Mouse (Mus musculus) urinary bladder, postnatal 14 days (tissue): Measurements from ENCODE around the gene Taar7f.
"Not testable (repeated sequence)": the region's sequence is repeated elsewhere in the genome, so short reads cannot be mapped to it uniquely, and the experiment has no call there.

Experiments
- DNase-seq: peaks from one replicate; pipeline ENCODE4 v3.0.0; 2021; ENCODE audit warnings: low spot score

Gene Taar7f

DNA sequence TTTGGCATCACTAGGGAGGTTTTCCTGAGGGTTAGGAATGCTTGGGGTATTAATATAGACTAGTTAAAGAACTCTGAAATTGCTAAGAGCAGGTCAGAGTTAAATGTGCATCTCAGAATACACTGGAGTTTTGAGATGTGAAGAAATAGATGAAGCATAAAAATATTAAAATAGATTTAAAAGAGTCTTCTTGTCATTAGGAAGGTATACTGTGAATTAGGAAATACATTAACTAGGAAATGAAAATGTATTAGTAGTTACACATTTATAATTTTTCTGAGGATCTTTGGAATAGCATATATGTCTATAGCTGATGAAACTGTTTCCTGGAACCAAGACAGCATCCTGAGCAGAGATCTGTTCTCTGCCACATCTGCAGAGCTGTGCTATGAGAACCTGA is at the start of gene Taar7f:
Taar7f (plus strand) TSS at position 301 of the 400 bp plus-strand sequence.
- no peak for DNase-seq

GRCm38 (mm10) chr10:23999639-24000038 is 49.7 kb upstream of the Taar7f start, which contains the start of gene Taar7b:
Gene Taar7b, plus strand, starts transcription at chr10:23999939.
- no peak for DNase-seq

GRCm38 (mm10) chr10:24006442-24006841 is 42.9 kb upstream of the Taar7f start:
- DNase-seq: no peak

GRCm38 (mm10) chr10:24007034-24007433 is 42.3 kb upstream of the Taar7f start:
- DNase-seq: no peak

DNA sequence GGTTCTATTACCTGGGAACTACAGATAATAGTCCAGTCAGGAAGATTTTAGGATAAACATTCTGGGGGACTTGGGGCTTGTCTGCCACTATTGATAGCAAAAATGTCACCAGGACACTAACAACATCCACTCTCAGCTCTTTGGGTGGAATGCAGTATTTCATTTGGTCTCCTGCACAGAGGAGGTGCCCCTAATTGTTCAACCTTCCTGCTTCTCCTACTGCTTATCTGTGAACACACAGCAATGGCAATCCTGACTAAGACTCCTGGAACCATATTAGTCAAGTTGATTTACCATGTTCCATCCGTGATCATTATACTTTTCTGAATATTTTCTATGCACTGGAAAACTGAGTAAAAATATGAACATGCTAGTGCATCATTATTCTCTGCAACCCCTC is 41.2 kb upstream of the Taar7f start:
- DNase-seq: no peak

- DNase-seq: no peak
Observed at GRCm38 (mm10) chr10:24026922-24027321, 22.4 kb upstream of the Taar7f start, which contains the start of gene Taar7d. Gene Taar7d, plus strand, starts transcription at chr10:24027222.

DNA sequence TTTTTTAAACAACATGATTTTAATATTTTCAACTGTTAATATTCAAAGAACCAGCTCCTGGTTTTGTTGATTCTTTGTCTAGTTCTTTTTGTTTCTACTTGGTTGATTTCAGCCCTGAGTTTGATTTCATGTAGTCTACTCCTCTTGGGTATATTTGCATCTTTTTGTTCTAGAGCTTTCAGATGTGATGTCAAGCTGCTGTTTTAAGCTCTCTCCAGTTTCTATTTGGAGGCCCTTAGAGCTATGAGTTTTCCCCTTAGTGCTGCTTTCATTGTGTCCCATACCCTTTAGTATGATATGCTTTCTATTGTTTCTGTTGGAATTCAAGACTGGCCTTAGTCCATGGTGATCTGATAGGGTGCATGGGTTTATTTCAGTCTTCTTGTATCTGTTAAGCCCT is 18.0 kb upstream of the Taar7f start:
- no peak for DNase-seq

DNA sequence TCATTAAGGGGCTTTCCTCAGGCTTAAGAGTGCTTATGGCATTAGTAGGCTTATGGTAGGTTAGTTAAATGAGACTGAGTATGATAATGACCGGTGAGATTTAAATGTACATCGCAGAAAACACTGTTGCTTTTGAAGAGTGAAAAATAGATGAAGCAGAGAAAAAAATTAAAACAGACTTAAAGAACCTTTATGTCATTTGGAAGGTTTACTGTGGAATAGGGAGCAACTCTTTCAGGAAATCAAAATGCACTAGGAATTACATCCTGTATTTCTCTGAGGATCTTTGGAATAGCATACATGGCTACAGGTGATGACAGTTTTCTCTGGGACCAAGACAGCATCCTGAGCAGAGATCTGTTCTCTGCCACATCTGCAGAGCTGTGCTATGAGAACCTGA is 12.0 kb upstream of the Taar7f start, which contains the start of gene Taar7e:
Taar7e (plus strand) TSS at position 301 of the 400 bp plus-strand sequence.
- no peak for DNase-seq

DNA sequence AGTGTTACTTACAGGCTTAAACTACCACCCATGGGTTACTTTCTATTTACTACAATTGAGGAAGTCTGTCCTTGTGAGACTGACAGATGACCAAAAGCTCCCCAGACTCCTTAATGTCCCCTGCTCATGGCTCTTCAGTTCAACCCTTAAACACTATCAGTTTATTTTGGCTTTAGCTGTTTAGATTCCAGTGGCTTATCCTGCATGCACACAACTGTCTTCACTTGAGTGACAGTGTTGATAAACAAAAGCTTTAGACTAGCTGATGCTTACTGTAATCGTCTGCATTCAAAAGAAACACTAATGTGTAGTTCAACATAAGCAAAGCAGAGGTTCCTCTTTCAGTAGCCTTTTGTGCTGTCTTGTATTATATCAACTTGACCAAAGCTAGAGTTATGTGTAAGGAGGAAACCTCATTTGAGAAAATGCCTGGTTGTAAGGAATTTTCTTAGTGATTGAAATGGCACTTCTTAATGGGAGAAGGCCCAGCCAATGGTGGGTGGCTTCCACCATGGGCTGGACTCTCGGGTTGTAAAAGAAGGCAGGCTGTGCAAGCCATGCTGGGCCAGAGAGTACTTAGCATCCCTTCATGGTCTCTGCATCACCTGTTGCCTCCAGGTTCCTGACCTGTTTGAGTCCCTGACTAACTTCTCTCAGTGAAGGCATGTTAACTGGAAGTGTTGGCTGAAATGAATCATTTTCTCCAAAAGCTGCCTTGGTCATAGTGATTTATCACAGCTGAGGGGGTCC is 9.0 kb upstream of the Taar7f start:
- no peak for DNase-seq

GRCm38 (mm10) chr10:24052039-24052438 is 2.7 kb downstream of the Taar7f start:
- DNase-seq: no peak

GRCm38 (mm10) chr10:24058986-24059385 is 9.7 kb downstream of the Taar7f start:
- no peak for DNase-seq

GRCm38 (mm10) chr10:24074751-24075150 is 25.4 kb downstream of the Taar7f start:
- DNase-seq: not testable (repeated sequence)

DNA sequence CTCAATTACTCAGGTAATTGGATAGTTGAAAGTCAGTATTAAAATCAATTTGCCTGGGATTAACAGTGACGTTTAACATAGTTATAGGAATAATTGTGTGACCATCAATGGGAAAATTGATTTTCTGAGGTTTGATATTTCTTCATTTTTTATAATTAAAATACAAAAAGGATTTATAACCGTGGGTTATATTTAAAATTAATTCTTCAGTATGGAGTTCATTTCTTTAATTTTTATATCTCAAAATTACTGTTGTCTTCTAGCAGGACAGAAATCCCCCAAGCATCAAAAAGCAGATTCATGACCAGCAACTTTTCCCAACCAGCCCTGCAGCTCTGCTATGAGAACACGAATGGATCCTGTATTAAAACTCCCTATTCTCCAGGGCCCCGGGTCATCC is 26.9 kb downstream of the Taar7f start, which contains the start of gene Taar8a:
Taar8a (plus strand) TSS at position 301 of the 400 bp plus-strand sequence.
- DNase-seq: not testable (repeated sequence)

DNA sequence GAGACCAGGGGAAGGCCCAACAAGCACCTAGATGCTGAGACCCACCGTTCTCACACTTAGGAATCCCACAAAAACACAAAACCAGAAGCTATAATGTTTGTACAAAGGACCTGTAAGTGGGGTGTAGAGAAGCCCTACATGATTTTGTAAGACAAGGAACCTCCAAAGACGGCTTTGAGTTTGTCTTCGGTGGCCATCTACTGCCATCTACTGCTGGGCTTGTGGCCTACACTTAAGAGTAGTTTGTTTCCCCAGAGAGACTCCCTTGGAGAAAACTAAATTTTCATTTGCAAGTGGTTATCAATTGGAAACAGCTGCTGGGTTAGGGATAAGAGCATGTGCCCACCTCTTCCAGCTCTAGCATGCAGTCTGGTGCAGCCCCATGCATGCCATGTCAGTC is 30.9 kb downstream of the Taar7f start:
- DNase-seq: peak; percentile 46

DNA sequence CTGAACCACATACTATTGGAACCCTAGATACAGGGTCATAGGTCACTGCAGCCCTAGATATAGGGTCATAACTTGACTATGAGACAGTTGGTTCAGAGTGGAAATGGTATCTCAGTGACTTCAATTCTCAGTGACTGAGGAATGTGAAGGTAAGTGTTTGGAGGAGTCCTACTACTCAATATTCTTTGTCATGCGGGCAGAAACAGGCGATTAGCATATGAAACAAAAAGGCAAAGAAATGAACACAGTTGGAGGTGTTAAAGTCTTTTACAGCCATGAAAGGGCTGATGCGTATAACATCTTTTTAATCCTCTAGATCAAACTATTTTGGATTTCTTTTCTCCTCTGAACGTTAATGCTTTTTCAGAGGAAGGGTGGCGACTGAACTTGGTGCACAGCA is 36.6 kb downstream of the Taar7f start:
- no peak for DNase-seq

DNA sequence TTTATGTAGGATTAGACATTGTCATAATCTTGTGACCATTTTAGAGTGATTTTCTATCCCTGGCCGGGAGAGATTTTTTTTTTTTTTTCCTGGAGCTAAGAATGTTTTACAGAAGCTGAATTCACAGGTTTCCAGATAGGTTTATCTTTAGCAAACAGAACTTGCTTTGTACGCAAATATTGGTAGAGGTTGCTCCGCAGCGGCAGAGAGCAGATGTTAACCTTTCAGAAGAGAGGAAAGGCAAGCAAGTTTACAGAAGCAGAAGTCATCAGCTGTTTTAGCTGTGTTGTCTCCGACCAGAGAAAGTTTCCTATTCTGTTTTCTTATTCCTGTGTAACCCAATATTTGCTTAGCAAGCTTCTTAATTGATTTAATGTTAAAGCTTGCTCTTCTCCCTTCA is 37.2 kb downstream of the Taar7f start:
- no peak for DNase-seq

DNA sequence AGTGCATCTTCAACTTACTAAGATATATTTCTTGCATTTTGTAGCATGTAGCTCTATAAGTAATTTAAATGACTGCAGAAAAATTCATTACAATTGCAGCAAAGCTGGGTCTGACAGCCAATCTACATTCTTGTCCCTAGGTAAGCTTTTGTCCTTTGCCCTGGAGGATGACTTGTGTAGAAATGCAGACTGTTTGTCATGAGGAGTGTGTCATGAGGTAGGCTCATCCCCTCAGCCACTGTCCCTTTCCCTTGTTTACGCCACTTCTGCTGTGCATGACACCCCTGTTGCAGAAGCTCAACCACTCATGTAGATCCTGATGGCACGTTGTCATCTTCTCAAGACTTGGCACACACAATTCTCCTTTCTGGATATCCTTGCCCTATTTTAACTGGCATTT is 37.9 kb downstream of the Taar7f start:
- DNase-seq: no peak

- no peak for DNase-seq
Observed at GRCm38 (mm10) chr10:24092194-24092593, 42.9 kb downstream of the Taar7f start, which contains the start of gene Taar8b. Gene Taar8b, minus strand, starts transcription at chr10:24092294.

DNA sequence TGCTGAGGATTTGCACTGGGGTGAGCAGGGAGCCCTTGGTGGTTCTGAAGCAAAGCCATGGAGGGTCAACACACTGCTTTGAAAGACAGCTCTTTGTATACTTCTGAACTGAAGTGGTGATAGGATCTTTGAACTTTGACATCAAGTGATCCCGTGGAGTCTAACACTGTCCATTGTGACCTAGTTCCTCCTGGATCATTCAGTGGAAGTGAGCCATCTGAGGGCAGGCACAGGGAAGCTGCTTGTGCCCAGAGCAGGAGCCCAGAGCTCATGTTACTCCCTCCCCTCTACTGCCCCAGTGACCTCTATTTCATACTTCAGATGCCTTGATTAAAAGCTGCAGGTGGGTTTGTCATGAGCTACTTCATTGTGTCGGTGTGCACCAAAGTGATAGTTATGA is 47.7 kb downstream of the Taar7f start:
- DNase-seq: not testable (repeated sequence)
